Mouse (Mus musculus) heart, embryonic 14.5 days (tissue): ENCODE measurements at regions not wholly inside any gene's neighbourhood (a gene's known extent, or its start where the extent isn't known, plus 50 kb on each side); places are given as distances from the start of the nearest gene placed in this dataset.

Experiments
- ATAC-seq: fragments of 200-750 bp; cut with Nextera tagmentation; 2 replicates; pipeline ENCODE4 v1.8.0; 2017; ENCODE audit warnings: low read depth, moderate TSS enrichment; ENCODE audit not compliant: insufficient number of reproducible peaks, insufficient read depth, low FRiP score
- H3K27ac ChIP-seq, 2 experiments: fragments of 200-500 bp in 1 of 2; fragments of 300-500 bp in 1 of 2; sonication (generic) in 1 of 2; replicated peaks in 1 of 2; 2 replicates each; pipeline ENCODE4 v1.5.1; 2012 to 2014; ENCODE audit warnings: low read depth in 2 of 2, low read length in 2 of 2, control low read depth in 1 of 2, mild to moderate bottlenecking in 1 of 2, mixed read lengths in 1 of 2; ENCODE audit not compliant: control insufficient read depth in 1 of 2, insufficient read depth in 1 of 2
- H3K27me3 ChIP-seq: fragments of 300-500 bp; sonication (generic); 2 replicates; pipeline ENCODE4 v1.6.1; 2014; ENCODE audit warnings: mild to moderate bottlenecking, low read length, control low read depth; ENCODE audit not compliant: control insufficient read depth, insufficient read depth
- H3K36me3 ChIP-seq: fragments of 300-500 bp; sonication (generic); 2 replicates; pipeline ENCODE4 v1.6.1; 2014; ENCODE audit warnings: mild to moderate bottlenecking, control low read depth, low read length, mixed read lengths; ENCODE audit not compliant: control insufficient read depth, insufficient read depth
- H3K4me1 ChIP-seq, 2 experiments: fragments of 200-500 bp in 1 of 2; fragments of 300-500 bp in 1 of 2; sonication (generic) in 1 of 2; 2 replicates each; pipeline ENCODE4 v1.6.1; 2012 to 2014; ENCODE audit warnings: low read length in 2 of 2, control low read depth in 1 of 2, mixed read lengths in 1 of 2; ENCODE audit not compliant: control insufficient read depth in 2 of 2, insufficient read depth in 2 of 2
- H3K4me2 ChIP-seq: fragments of 300-500 bp; sonication (generic); 2 replicates; pipeline ENCODE4 v1.6.1; 2014; ENCODE audit warnings: mild to moderate bottlenecking, low read length
- H3K4me3 ChIP-seq, 2 experiments: fragments of 200-500 bp in 1 of 2; fragments of 300-500 bp in 1 of 2; sonication (generic) in 1 of 2; 2 replicates each; pipeline ENCODE4 v1.5.1; 2012 to 2014; ENCODE audit warnings: low read length in 2 of 2, mild to moderate bottlenecking in 2 of 2, control low read depth in 1 of 2, low read depth in 1 of 2, moderate library complexity in 1 of 2; ENCODE audit not compliant: control insufficient read depth in 1 of 2, insufficient read depth in 1 of 2
- H3K9ac ChIP-seq: fragments of 300-500 bp; sonication (generic); 2 replicates; pipeline ENCODE4 v1.6.1; 2014; ENCODE audit warnings: mild to moderate bottlenecking, low read length
- H3K9me3 ChIP-seq: fragments of 300-500 bp; sonication (generic); 2 replicates; pipeline ENCODE4 v1.6.1; 2016; ENCODE audit warnings: low read length, control low read depth; ENCODE audit not compliant: control insufficient read depth
- WGBS: fragments of 180-500 bp; shearing (Covaris S2); extraction: QIAGEN DNeasy Blood & Tissue Kit; methylation state at CpG from one replicate; pipeline ENCODE4 v1.1.7; 2014; 5-methylcytosine and 5-hydroxymethylcytosine counted together

- H3K4me2 ChIP-seq: no peak overlapping the region
- H3K36me3 ChIP-seq: no peaks in the 10 kb centered on the region
- H3K9ac ChIP-seq: peak overlapping the region; percentile 57
- H3K27ac ChIP-seq: peak overlapping the region; percentile 93 to 94
- no peak overlapping the region for H3K4me3 ChIP-seq
- no peaks in the 10 kb centered on the region for H3K27me3 ChIP-seq
- no peak for ATAC-seq
- peaks cover 2% of the 10 kb centered on the region; the same call in 1 of the 2 replicates for H3K9me3 ChIP-seq
- H3K4me1 ChIP-seq: peaks cover 33 to 35% of the 10 kb centered on the region in 2 experiments
- WGBS: 60% methylated on average over 4 of the region's 4 CpGs
These were observed 202.2 kb downstream of the Sipa1l2 start for GRCm38 (mm10) chr8:125367374-125367773.

DNA sequence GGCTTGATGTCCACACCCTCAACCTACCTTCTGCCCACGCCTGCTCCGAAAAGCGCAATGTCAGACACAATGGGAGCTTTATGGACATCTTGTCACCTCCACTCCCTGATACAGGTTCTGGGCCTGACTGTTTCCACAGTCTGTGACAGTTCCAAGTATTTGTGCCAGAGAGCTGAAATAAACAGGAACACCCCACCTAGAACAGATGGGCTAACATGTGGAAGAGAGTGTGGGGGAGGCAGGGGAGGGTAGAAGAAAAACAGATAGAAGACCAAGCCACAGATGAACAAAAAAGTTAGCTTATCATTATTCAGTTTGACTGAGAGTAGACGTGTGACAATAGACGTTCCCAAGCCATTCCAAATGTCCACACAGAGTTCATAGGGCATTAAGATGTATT lies 204.6 kb downstream of the Sipa1l2 start:
- Histone ChIP-seq H3K27me3 (no peaks in the 10 kb centered on the region), H3K9me3 (peaks cover 9% of the 10 kb centered on the region), H3K9ac (no peak overlapping the region), H3K27ac (no peak overlapping the region), H3K36me3 (no peaks in the 10 kb centered on the region), H3K4me3 (no peak overlapping the region), H3K4me2 (no peak overlapping the region), H3K4me1 (peaks cover 25 to 29% of the 10 kb centered on the region in 2 experiments)
- WGBS: 79% methylated on average over 5 of the region's 5 CpGs
- no peak for ATAC-seq

GRCm38 (mm10) chr8:125359456-125359855 lies 210.2 kb downstream of the Sipa1l2 start:
- Histone ChIP-seq H3K36me3 (no peaks in the 10 kb centered on the region), H3K4me2 (no peak overlapping the region), H3K9me3 (peaks cover 17% of the 10 kb centered on the region), H3K27ac (0 out of 4 replicates have a peak overlapping the region, but pooled peaks of 1 of the 2 experiments have one; percentile 19), H3K9ac (no peak overlapping the region), H3K4me3 (no peak overlapping the region), H3K4me1 (peaks cover 16 to 30% of the 10 kb centered on the region in 2 experiments; a peak in 3 of 4 replicates), H3K27me3 (no peaks in the 10 kb centered on the region)
- ATAC-seq: no peak
- WGBS: 51% methylated on average over 2 of the region's 2 CpGs

DNA sequence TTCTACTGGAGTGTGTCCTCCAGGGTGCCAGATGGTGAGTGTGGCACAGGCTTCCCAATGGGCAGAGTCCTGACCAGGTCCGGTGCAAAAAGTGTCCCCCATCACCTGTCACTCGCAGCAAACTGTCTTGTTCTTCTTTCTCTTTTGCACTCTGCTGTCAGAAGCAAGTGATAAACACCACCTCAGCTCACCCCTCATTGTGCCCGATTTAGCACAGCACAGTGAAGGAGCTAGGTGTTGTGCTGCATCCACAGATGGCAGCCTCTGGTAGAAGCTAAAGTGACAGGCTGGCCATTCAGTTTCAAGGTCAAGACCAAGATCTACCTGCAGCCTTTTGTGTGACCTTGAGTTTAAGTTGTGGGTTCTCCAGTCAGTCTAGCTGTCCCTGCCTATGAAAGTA lies 211.8 kb downstream of the Sipa1l2 start:
- WGBS: 24% methylated on average over 3 of the region's 3 CpGs
- Histone ChIP-seq H3K9ac (no peak overlapping the region), H3K4me3 (no peak overlapping the region), H3K36me3 (no peaks in the 10 kb centered on the region), H3K27ac (peak overlapping the region; percentile 53 to 78), H3K9me3 (peaks cover 17% of the 10 kb centered on the region), H3K4me1 (peaks cover 14 to 47% of the 10 kb centered on the region in 2 experiments; a peak in 3 of 4 replicates), H3K4me2 (no peak overlapping the region), H3K27me3 (no peaks in the 10 kb centered on the region)
- ATAC-seq: no peak

DNA sequence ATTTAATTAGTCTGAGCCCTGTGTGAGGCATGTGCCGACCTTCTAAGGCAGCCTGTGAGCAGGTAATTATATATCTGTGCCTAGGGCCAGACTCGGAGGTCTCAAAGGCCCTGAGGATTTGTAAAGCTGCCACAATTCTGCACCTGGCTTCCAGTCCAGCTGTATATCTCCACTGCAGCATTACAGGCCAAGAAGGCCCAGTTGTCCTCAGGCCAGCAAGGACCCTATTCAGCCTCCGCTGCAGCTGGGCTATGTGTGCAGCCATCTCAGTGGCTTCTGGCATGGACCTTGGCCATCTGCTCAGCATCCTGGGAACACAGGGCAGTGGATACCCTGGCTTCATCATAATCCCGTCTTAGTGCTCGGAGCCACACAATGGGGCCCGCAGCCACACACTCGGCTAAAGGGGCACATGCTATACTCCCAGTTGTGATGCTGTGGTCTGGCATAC lies 214.5 kb downstream of the Sipa1l2 start:
- no peak; the same call in 1 of the 2 replicates for ATAC-seq
- whole genome bisulfite sequencing: 67% methylated on average over 7 of the region's 7 CpGs
- no peak overlapping the region for H3K4me3 ChIP-seq
- peak overlapping the region; percentile 51; the same call in 1 of the 2 replicates for H3K9ac ChIP-seq
- peaks cover 32 to 74% of the 10 kb centered on the region in 2 experiments for H3K4me1 ChIP-seq
- H3K9me3 ChIP-seq: peaks cover 8% of the 10 kb centered on the region
- peak overlapping the region in 1 of 2 experiments; percentile 30; a peak in 2 of 4 replicates for H3K27ac ChIP-seq
- no peaks in the 10 kb centered on the region for H3K36me3 ChIP-seq
- H3K27me3 ChIP-seq: no peaks in the 10 kb centered on the region
- no peak overlapping the region for H3K4me2 ChIP-seq

- Histone ChIP-seq H3K4me1 (peaks cover 45 to 87% of the 10 kb centered on the region in 2 experiments), H3K9me3 (no peaks in the 10 kb centered on the region), H3K27me3 (0 out of 2 replicates have a peak, but pooled peaks cover 3% of the 10 kb centered on the region), H3K4me3 (no peak overlapping the region), H3K36me3 (no peaks in the 10 kb centered on the region), H3K4me2 (no peak overlapping the region), H3K9ac (peak overlapping the region; percentile 38; the same call in 1 of the 2 replicates), H3K27ac (peak overlapping the region; percentile 71 to 79)
- WGBS: 45% methylated on average over 3 of the region's 3 CpGs
- no peak for ATAC-seq
These were observed 217.3 kb downstream of the Sipa1l2 start for GRCm38 (mm10) chr8:125352276-125352675.

DNA sequence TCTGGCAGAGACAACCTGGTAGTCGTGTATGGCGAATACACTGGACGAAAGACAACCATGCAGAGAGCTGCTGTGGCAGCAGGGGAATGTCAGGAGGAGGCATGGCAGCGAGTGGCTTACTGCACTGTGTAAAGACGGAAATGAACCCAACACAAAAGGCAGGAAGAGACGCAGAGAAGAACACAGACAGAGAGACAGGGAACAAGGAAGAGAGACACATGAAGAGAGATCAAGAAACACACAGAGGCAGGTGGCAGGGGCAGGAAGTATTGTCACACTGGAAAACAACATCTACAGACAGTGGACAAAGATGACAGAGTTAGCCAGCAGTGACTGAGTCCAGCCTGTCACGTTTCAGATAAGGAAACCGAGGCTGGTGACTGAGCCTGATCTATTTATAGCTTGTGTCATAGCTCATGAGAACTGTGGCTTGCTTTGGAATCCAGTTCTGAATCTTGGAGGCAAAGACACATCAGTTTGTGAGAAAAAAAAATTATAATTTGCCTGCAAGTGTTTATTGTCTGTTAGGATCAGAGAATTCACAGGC lies 218.0 kb downstream of the Sipa1l2 start:
- no peak overlapping the region for H3K4me2 ChIP-seq
- H3K27ac ChIP-seq: peak overlapping the region; percentile 71 to 79
- no peak overlapping the region for H3K4me3 ChIP-seq
- peaks cover 50 to 88% of the 10 kb centered on the region in 2 experiments for H3K4me1 ChIP-seq
- no peaks in the 10 kb centered on the region for H3K9me3 ChIP-seq
- H3K27me3 ChIP-seq: 0 out of 2 replicates have a peak, but pooled peaks cover 3% of the 10 kb centered on the region
- no peaks in the 10 kb centered on the region for H3K36me3 ChIP-seq
- 15% methylated on average over 8 of the region's 8 CpGs for WGBS
- H3K9ac ChIP-seq: 0 out of 2 replicates have a peak overlapping the region, but pooled peaks have one; percentile 38
- no peak for ATAC-seq
